Mouse (Mus musculus): ENCODE results near the gene Ppil3. TPM values are rescaled to one million over a fixed set of nuclear protein-coding genes. Genes with fewer than 3 reads are reported as not detected.
A peak's percentile ranks its signal among the peaks of the same experiment; 100 is the strongest.

The Ppil3 gene
- total RNA-seq (2021) = 10 to 100 TPM; 18.9 to 19.8 TPM

DNA sequence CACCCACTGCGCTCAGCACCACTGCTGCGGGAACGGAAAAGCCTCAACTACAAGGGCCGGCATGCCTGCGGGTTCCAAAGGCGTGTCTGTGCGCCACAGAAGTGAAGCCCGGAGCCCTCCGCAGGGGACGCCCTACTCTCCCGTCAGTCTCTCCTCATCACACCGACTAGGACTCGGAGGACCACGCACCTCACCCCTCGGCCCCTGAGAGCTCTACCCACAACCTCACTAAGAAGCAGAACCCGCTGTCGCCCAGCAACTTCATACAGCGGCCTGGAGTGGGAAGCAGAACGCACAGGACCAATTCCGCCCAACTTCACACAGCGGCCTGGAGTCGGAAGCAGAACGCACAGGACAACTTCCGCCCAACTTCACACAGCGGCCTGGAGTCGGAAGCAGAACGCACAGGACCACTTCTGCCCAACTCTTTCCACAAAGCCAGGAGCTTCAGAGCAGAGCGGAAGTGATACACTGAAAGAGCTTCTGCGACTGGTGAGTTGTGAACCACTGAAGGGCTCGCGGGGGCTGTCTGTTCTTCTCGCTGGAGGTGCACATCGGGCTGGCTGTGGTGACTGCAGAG is at the start of gene Ppil3, which contains the start of gene Nif3l1:
Gene Ppil3, minus strand, starts transcription at position 344 of the 580 bp plus-strand sequence.
Gene Nif3l1, plus strand, starts transcription at position 9 of the 580 bp plus-strand sequence.
- peak; percentile 81 for DNase-seq

DNA sequence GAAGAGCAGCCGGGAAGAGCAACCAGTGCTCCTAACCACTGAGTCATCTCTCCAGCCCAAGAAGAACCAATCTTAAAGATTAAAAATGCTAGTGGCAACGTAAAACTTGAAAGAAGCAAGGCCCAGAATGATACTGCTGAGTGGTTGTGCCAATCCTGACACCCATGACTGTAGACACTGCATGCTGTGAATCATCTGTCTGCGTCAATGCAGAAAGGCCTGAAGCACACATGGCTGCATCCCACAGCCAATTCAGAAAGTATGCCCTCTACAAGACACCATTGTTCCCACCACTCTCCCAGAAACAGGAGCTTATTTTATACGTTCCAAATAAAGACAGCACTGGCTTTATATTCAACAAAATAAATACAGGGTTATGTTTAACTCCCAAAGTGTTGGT is 37.4 kb upstream of the Ppil3 start:
- DNase-seq = no peak

DNA sequence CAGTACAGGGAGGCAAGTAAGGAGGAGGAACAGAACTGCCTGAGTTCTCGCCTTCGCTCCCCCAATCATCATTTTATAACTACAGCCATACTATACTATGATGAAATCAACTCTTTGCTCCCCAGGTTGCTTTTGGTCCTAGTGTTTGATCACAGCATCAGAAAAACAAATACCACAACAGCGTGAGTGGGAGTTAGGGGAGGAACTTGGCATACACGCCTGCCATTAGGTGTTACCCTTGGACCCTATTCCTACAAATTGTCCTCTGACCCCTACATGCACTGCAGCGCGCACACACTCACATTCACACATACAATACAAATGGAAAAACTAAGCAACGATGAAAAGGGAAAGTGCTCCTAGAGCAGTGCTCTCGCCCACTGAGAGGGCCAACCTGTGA is 30.4 kb upstream of the Ppil3 start:
- no peak for DNase-seq

DNA sequence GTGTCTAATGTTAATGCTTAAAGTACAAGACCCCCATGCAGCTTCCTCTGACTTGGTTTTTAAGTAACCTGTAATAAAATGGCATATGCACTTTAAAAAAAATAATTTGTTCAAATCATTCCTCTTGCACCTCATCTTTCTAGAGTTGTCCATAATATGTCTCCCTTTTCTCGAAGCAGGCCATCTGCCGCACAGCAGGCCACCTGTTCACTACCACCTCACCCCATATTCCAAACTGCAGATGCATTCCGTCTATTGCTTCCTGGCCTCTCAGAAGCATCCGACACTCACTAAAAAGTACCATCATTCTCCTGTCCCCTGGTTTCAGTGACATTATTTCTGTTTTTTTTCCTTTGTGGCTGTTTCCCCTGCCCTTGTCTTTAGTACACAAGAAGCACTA is 20.3 kb upstream of the Ppil3 start:
- no peak for DNase-seq

DNA sequence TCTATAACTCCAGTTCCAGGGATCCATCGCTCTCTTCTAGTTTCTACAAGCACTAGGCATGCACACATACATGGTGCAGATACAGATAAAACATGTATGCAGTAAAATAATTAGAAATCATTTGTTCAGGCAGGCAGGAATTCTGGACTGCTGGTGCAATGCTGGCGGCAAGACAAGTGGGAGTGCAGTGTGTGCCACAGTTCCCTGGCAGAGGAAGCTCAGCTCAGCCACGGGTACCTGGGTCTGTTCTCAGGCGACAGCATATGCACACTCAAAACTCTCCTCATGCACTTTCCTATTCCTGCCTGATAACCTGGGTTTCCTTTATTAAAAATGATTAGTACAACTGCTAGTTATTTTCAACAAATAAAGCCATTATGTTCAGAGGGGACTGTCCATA is 19.8 kb upstream of the Ppil3 start:
- DNase-seq = no peak

DNA sequence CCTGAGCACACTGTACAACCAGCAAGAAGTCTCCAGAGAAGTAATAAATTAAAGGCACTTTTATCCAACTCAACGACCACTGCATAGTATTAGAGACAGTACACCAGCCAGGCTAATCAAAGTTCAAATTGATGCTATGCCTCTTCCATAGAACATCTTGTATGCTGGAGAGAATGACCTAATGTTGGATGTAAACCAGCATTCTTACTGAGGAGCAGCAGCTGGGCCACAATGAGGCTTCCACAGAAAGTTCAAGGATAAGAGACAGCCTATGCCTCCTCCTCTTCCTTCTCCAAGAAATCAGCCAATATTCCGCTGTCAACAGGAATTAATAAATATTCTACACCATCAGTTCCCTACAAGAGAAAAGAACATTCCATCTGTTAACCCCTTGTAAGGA is 18.6 kb upstream of the Ppil3 start:
- DNase-seq = no peak

DNA sequence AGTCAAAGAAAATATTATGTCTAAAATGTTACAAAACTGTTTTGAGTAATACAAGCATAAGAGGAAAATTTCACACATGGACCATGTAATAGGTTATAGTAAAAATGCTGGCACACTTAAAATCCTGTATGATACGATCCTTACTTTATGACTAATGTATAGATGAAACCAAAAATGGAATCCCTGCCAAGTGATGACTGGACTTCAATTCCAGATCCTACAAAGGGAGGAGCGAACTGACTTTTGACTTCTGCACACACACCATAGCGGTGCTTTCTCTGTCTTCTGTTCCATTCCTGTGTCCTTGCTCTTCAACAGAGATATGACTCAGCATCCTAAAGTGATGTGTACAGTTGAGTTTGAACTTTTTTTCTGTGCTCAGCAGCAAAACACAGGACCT is 15.3 kb upstream of the Ppil3 start:
- no peak for DNase-seq

DNA sequence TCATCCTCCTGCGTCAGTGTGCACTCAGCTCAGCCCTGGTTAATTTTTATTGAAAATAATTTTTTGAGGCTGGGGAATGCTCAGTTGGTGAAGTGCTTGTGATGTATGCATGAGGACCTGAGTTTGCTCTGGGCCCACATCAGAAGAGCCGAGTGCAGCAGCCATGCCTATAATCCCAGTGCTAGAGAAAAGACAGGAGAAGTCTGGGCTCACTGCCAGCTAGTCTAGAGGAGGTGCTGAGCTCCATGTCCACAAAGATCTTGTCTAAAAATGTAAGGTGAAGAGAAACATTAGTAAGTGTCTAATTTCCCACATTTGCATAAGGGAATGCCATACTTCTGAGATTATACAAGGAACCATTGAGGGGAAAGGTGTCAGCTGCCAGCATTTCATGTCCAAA is 13.6 kb upstream of the Ppil3 start:
- DNase-seq = peak; percentile 19

DNA sequence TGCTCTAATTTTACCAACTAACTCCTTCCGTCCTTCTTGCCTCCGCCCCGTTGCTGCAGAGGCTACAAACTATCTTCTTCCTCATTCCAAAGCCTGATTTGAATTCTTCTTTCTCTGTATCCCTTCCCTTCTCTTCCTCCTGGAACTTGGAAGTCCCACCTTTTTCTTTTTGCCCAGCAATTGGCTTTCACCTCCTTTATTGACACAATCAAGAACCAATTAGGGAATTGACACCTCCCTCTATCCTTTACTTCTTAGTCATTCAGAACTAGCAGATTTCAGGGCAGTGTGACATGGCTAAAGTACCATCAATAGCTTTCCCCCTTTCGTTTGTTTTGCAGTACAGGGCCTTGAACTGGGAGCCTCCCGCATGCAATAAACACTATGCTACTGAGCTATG is 12.9 kb upstream of the Ppil3 start:
- DNase-seq = no peak

DNA sequence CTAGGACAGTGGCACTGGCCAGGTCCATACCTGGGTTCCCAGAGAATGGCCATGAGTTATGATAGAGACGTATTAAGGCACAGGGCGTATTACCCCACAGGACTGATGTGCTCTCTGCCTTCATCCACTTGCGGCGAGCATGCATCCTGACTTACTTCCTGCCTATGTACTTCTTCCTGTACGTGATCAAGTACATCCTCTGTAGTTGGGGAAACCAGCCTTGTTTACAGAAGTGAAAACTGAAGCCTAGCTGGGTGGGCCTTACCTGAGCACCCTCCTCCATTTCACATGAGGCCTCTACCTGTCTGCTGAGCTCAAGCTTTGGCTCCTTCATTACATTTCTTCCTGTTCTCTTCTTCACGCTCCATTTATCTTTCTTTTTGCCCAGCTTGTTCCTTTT is 9.0 kb upstream of the Ppil3 start:
- DNase-seq = no peak

DNA sequence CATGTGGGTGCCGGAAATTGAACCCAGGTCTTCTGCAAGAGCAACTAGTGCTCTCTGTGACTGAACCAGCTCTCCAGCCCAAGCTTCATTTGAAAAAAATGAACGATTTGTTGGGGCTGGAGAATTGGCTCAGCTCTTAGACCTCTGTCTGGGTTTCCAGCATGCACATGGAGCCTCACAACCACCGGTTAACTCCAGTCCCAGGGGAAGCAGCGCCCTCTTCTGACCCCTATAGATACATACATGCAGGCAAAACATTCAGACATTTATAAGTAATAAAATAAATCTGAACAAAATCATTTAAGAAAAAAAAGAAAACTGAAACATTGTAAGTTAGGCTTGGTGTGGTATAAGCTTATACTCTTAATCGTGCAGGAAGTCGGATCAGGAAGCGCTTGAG is 3.1 kb upstream of the Ppil3 start:
- no peak for DNase-seq

DNA sequence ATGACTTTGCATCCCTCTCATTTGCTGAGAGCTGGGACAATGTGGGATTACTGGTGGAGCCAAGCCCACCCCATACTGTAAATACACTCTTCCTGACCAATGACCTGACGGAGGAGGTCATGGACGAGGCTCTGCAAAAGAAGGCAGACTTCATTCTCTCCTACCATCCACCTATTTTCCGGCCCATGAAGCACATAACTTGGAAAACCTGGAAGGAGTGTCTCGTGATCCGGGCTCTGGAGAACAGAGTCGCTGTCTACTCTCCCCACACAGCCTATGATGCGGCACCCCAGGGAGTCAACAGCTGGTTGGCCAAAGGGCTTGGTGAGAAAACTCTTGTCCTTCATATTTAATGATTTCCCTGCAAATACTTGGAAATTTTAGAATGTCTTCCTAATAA is 2.5 kb upstream of the Ppil3 start:
- no peak for DNase-seq

DNA sequence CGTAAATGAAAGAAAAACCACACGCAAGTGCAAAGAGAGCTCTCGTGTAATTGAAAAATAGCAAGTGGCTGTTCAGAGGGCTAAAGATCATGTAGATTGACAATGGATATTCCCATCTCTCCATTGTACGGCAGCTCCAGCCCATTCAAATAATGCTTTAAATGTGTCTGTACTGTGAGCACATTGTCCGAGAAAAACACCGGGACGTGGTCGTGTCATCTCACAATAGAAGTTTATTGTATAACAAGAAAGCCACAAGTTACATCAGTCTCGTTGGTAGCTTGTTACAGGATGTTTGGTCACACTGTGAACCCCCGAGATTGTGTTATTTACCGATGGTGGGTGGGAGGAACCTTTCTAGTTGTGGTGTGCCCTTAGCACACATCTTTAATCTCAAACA is 575 bp upstream of the Ppil3 start:
- no peak for DNase-seq

DNA sequence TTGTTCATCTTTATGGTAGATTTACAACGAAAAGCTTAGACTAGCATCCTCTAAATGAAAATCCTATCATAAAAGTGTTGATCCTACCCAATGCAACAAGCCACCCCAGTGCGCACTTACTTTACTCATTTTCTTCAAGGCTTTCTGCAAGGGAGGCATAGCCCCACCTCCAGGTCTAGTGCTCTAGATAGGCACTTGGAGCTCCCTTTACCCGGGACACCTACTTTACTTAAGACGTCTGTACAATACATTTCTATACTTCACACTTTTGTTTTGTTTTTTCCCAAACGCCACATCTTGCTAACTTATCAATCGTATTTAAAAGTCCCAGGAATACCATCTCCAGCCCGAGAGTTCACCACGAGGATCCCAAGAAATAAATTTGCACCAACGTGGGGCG is 595 bp downstream of the Ppil3 start:
- no peak for DNase-seq

DNA sequence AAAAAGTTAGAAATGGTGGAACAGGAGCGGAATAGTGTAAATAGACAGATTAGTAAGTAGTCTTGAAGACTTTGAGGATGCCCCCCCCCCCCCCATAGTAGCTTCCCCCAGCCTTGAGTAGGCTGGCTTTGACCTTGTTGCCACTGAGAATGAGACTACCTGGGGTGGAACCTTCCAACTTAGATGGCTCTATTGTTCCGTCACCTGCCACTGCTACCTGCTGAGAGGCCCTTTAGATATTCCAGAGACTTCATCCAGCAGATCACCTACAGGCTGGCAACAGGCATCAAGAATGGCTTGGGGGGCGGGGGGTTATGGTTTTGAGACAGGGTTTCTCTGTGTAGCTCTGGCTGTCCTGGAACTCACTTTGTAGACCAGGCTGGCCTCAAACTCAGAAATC is 20.7 kb downstream of the Ppil3 start:
- no peak for DNase-seq

DNA sequence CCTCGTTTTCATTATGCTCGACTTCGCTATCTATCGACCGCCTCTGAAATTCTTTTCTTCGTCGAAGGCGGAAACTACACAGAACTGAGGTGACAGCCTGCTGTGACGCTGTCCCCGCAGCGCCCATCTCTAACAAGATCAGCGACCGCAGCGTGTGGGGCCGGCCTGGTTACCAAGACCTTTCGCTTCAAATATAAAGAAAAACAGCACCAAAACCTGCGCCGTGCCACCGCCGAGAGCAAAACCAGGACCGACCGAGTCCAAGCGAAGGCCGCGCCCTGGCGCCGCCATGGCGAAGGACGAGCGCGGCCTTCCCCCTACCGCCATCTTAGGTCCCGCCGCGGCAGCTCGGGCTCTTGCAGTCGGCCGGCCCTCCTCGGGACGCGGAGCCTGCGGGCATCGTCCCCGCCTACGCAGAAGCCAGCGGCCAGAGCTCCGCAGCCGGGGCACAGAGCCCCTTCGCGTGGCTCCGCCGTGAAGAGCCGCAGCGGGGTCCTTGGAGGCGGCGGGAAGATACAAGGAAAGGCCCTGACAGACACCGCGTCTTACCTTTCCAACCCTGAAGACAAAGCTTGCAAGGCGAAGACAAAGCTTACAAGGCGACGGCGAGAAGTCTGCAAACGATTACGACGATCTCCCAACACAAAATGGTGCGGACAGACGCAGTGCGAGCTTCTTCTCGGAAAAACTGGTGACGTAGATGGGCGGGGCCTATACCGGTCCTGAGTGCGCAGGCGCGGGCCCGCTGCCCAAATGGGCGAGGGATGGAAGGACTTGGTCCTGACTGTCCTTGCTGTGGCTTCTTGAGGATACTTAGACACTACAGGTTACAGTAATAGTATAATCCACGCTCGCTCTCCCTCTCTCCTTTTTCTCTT is 21.7 kb downstream of the Ppil3 start, which contains the start of gene Clk1:
Gene Clk1, minus strand, starts transcription at position 696 of the 878 bp plus-strand sequence.
- peak; percentile 99 for DNase-seq

DNA sequence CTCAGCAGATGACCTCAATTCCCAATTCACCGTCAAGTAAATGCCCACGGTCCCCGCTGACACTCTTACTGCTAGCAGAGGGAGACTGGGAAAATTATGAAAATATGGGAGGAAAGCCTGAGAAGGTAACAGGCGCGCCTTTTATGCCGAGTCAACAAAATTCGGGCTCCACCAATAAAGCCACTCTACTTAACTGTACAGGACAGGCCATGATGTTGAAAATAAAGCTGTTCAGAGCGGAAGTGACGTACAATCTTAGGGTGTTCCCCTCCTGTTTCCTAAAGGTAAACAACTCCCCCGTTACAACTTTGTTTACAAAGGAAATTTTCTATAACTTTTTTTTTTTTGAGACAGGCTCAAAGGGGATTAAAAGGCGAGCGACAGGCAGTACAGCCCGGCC is 22.4 kb downstream of the Ppil3 start:
- DNase-seq = peak; percentile 27

DNA sequence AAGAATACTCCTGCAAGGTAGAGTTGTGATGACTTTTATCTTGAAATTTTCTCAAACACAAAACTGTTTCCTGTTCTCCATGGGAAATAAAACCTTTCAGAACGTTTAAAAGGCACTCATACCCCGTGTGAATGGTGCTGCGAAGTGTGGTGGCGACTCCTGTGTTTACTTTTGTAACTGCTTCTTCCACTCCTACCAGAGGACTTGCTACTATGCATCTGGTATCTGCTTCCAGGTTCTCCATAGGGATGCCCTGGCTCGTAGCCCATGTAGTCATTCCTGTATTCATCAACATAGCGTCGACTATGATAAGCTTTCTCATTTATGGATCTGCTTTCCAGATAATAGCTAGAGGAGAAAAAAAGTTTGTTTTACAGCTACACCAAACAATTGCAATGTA is 24.3 kb downstream of the Ppil3 start:
- peak; percentile 18 for DNase-seq

DNA sequence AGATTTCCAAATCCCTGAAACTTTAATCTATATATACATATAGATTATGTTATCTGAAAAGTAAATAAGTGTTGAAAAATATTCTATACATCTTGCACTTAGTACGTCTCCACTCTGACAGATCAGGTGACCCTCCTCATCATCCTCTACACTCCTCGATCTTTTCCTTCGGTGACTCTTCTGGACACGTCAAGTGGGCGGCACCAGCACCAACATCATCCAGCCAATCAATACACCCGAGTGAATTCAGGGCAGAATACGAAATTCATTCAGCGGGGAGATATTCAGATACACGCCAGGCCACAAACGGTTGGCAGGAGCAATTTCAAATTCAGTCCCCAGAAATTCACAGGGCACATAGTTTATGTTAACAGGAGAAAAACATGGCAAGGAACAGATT is 25.3 kb downstream of the Ppil3 start:
- no peak for DNase-seq

DNA sequence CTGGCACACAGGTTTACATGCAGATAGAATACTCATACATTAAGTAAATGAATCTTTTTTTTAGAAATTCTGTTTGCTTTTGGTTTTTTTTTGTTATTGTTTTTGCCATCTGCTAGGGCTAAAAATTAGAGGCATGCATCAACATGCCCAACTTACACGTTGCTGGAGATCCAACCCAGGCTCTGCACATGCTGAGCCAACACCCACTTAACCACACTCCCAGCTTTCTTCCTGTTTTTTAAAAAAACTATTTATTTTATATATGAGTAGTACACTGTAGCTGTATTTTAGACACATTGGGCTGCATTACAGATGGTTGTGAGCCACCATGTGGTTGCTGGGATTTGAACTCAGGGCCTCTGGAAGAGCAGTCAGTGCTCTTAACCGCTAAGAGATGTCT is 29.2 kb downstream of the Ppil3 start:
- DNase-seq = no peak

DNA sequence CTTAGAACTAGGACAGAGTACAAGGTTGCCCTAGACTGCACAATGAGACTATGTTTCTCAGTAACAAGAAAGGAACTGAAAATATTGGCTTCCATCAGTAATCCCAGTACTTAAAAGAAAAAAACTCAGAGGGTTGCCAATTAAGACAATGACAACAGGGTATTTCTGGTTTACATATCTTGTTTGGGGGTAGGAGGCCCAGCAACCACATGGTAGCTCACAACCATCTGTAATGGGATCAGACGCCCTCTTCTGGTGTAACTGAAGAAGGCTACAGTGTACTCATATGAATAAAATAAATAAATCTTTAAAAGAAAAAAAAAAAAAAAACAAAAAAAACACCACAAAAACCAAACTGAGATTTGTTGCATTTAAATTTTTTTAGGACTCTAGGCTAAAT is 29.8 kb downstream of the Ppil3 start:
- DNase-seq = no peak

DNA sequence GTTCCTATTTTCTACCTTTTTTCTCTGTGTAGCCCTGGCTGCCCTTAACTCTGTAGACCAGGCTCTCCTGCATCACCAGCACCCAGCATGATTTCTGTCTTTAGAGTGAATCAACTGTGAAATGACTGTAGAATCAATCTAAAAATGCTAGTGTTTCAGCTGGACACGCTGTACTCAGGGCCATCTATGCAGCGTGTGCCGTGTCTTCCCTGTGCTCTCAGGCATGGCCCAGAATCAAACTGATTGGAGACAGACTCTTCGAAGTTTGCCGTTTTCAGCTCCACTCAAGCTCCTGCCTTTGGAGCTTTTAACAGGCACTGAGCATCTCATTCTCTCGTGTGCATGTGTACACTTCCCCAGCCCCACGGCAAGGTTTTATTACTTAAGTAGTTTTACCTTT is 34.5 kb downstream of the Ppil3 start:
- no peak for DNase-seq

DNA sequence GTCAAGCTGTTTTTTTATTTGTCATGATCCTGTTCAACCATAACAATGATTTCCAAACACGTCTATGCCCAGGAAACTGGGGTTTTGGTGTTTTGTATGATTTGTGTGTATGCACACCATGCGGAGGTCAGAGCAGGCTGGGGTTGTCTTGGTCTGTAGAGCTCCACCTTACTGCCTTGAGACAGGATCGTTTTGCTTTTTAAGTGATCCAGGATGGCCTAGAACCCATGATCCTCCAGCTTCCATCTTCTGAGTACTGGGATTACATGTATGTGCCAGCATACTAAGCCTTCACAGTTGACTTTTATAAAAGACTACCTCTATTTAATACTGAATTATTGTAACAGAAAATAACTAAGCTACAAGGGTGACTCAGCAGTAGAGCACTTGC is 35.1 kb downstream of the Ppil3 start:
- DNase-seq = no peak

DNA sequence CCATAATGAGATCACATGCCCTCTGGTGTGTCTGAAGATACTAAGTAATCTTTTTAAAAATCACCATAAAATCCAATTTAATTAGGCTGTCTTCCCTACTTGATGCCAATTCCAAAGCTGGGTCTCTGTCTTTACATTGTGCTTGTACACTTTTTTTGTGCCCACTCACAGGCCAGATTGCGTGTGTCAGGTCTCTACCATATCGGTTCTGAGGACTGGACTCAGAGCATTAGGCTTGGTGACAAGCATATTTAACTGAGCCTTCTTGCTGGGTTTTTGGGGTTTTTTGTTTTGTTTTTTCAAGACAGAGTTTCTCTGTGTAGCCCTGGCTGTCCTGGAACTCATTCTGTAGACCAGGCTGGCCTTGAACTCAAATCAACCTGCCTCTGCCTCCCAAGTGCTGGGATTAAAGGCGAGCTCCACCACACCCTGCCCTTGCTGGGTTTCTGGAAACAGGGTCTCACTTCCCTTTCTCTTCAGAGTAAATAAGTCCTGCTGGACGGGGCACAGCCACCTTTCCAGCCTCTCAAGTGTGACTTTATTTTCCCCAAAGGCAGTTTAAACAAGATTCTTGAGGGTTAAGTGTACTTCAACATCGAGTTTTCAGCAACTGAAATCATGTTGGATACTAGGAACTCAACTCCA is 35.6 kb downstream of the Ppil3 start:
- no peak for DNase-seq

All from heart, postnatal 4 days (tissue).